20 mouse cellular contexts compared by ENCODE assay signal in the genomic region with DNA sequence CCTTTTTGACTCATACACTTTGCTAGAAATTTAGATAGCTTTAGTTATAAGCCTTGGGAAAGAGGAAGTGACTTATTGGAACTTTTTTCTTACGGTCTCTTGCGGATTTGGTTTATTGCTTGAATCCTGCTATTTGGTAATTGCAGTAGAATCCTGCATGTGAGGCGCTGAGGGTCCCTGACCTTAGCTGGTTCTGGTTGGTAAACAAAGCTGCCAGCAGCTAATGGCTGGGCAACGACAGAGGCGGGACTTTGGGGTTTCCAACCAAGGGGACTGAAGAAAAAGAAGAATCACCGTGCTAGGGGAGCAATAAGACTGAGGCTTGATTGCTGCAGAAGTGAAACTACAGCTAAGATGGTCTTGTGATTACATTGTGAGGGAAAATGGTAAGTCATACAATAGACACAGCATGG.
A peak's percentile ranks its signal among the peaks of the same experiment; 100 is the strongest.
DNase-seq lines count a peak whose midpoint lies in the region; ATAC-seq and TF ChIP-seq lines count a peak whose summit lies in the region.
"Had no signal": no experiment of that assay in that cellular context is flagged by ENCODE, and none has a peak within 500 bp of the region (broad histone marks: within the 10 kb centered on the region; RNA-seq: fewer than 3 reads in every experiment).

No protein-coding gene starts in this region.

- no peaks in the 10 kb centered on the region for H3K9me3 ChIP-seq in liver, embryonic 11.5 days (ENCODE audit: control insufficient read depth, low read length)
- no peaks in the 10 kb centered on the region for H3K9me3 ChIP-seq in midbrain, postnatal 0 days (ENCODE audit: low read length)
- H3K9me3 ChIP-seq in hindbrain, embryonic 12.5 days (replicated peaks) = no peaks in the 10 kb centered on the region
- H3K9me3 ChIP-seq: embryonic facial prominence, embryonic 13.5 days; heart, embryonic 12.5 days; liver, embryonic 13.5 days; midbrain, embryonic 13.5 days; neural tube, embryonic 13.5 days had no signal

- no peak overlapping the region for H3K27ac ChIP-seq in liver, adult 2 months (replicated peaks; ENCODE audit: insufficient read depth, low read depth, low read length)
- H3K27ac ChIP-seq in liver, embryonic 11.5 days (ENCODE audit: low read depth, low read length) = no peak overlapping the region
- H3K27ac ChIP-seq in midbrain, postnatal 0 days (ENCODE audit: low read depth, low read length) = no peak overlapping the region
- H3K27ac ChIP-seq in hindbrain, embryonic 12.5 days = no peak overlapping the region
- H3K27ac ChIP-seq: embryonic facial prominence, embryonic 13.5 days; kidney, postnatal 0 days; liver, embryonic 13.5 days; midbrain, embryonic 13.5 days; neural tube, embryonic 13.5 days had no signal

- no peak for TF ChIP-seq POLR2A in liver, adult 2 months (IDR thresholded peaks at IDR 0.05; ENCODE audit: extremely low read depth, insufficient read depth, low read length)

- no peaks in the 10 kb centered on the region for H3K79me2 ChIP-seq in liver, adult 2 months (ENCODE audit: control insufficient read depth, insufficient read depth, low read length)

- H3K9ac ChIP-seq in liver, adult 2 months (ENCODE audit: low read depth, low read length) = no peak overlapping the region
- H3K9ac ChIP-seq in liver, embryonic 11.5 days (ENCODE audit: low read depth, low read length) = no peak overlapping the region
- H3K9ac ChIP-seq in midbrain, postnatal 0 days (replicated peaks; ENCODE audit: low read length, poor library complexity, severe bottlenecking) = no peak overlapping the region
- H3K9ac ChIP-seq in hindbrain, embryonic 12.5 days = no peak overlapping the region
- H3K9ac ChIP-seq: embryonic facial prominence, embryonic 13.5 days; heart, embryonic 12.5 days; liver, embryonic 13.5 days; midbrain, embryonic 13.5 days; neural tube, embryonic 13.5 days had no signal

- no peak for TF ChIP-seq CTCF in liver, adult 2 months (IDR thresholded peaks at IDR 0.05; ENCODE audit: low read depth, low read length)
- TF ChIP-seq CTCF in midbrain, postnatal 0 days (IDR thresholded peaks at IDR 0.05) = no peak

- DNase-seq in liver, adult 2 months (ENCODE audit: extremely low read depth, low read depth, low spot score) = peak; percentile 22
- DNase-seq in liver, embryonic 11.5 days (ENCODE audit: low spot score) = no peak
- DNase-seq in B cell, adult 2 months = peak; percentile 51
- peak; percentile 2 to 10 for DNase-seq in monocyte, adult 2 months (ENCODE audit: low read depth in 1 of 2, low spot score in 2 of 2)
- DNase-seq in midbrain, postnatal 0 days (ENCODE audit: low spot score) = no peak
- no peak for DNase-seq in gastrocnemius, postnatal 10 days
- DNase-seq: adrenal gland, postnatal 14 days; cerebellum, postnatal 36 days; gastrocnemius, postnatal 14 days; heart, postnatal 36 days; liver, embryonic 13.5 days; lung, postnatal 14 days; retina, postnatal 1 day had no signal

- no peak for ATAC-seq in liver, embryonic 11.5 days (replicated peaks; ENCODE audit: low FRiP score)
- peak; percentile 80 to 83 for ATAC-seq in hematopoietic stem cell, adult 5-6 weeks (replicated peaks in 1 of 2; ENCODE audit: insufficient read depth in 1 of 2, low FRiP score in 2 of 2, low TSS enrichment in 1 of 2, low read depth in 1 of 2, poor library complexity in 2 of 2, severe bottlenecking in 2 of 2)
- no peak for ATAC-seq in midbrain, postnatal 0 days (ENCODE audit: low FRiP score)
- no peak for ATAC-seq in hindbrain, embryonic 12.5 days (ENCODE audit: low FRiP score)
- ATAC-seq: midbrain, embryonic 13.5 days had no signal

- no peak overlapping the region for H3K4me2 ChIP-seq in liver, embryonic 11.5 days
- H3K4me2 ChIP-seq in midbrain, postnatal 0 days (ENCODE audit: low read depth, low read length, poor library complexity, severe bottlenecking) = no peak overlapping the region
- no peak overlapping the region for H3K4me2 ChIP-seq in hindbrain, embryonic 12.5 days (replicated peaks)
- H3K4me2 ChIP-seq: embryonic facial prominence, embryonic 13.5 days; heart, embryonic 12.5 days; liver, embryonic 13.5 days; midbrain, embryonic 13.5 days; neural tube, embryonic 13.5 days had no signal

- no peaks in the 10 kb centered on the region for H3K27me3 ChIP-seq in liver, adult 2 months (ENCODE audit: control insufficient read depth, insufficient read depth, low read length)
- no peaks in the 10 kb centered on the region for H3K27me3 ChIP-seq in liver, embryonic 11.5 days (replicated peaks; ENCODE audit: control insufficient read depth, insufficient read depth, low read length)
- H3K27me3 ChIP-seq in midbrain, postnatal 0 days (ENCODE audit: insufficient read depth, low read length) = no peaks in the 10 kb centered on the region
- H3K27me3 ChIP-seq in hindbrain, embryonic 12.5 days = no peaks in the 10 kb centered on the region
- H3K27me3 ChIP-seq: embryonic facial prominence, embryonic 13.5 days; heart, embryonic 12.5 days; liver, embryonic 13.5 days; midbrain, embryonic 13.5 days; neural tube, embryonic 13.5 days had no signal

- H3K36me3 ChIP-seq in liver, adult 2 months (ENCODE audit: control insufficient read depth, insufficient read depth, low read length) = no peaks in the 10 kb centered on the region
- H3K36me3 ChIP-seq in liver, embryonic 11.5 days (ENCODE audit: control insufficient read depth, insufficient read depth, low read length) = no peaks in the 10 kb centered on the region
- no peaks in the 10 kb centered on the region for H3K36me3 ChIP-seq in midbrain, postnatal 0 days (ENCODE audit: insufficient read depth, low read length)
- H3K36me3 ChIP-seq in hindbrain, embryonic 12.5 days = no peaks in the 10 kb centered on the region
- H3K36me3 ChIP-seq: embryonic facial prominence, embryonic 13.5 days; heart, embryonic 12.5 days; liver, embryonic 13.5 days; midbrain, embryonic 13.5 days; neural tube, embryonic 13.5 days had no signal

- 50% methylated on average over 6 of the region's 6 CpGs for WGBS in liver, adult 2 months
- WGBS in liver, embryonic 11.5 days = 50% methylated on average over 6 of the region's 6 CpGs
- WGBS in midbrain, postnatal 0 days = 85% methylated on average over 6 of the region's 6 CpGs
- 72% methylated on average over 6 of the region's 6 CpGs for WGBS in hindbrain, embryonic 12.5 days

- no peak overlapping the region for H3K4me3 ChIP-seq in liver, adult 2 months (ENCODE audit: insufficient read depth, low read depth, low read length)
- H3K4me3 ChIP-seq in liver, embryonic 11.5 days (ENCODE audit: low read depth, low read length) = no peak overlapping the region
- no peak overlapping the region for H3K4me3 ChIP-seq in midbrain, postnatal 0 days (ENCODE audit: low read depth, low read length)
- H3K4me3 ChIP-seq in hindbrain, embryonic 12.5 days = no peak overlapping the region
- H3K4me3 ChIP-seq: embryonic facial prominence, embryonic 13.5 days; heart, embryonic 12.5 days; liver, embryonic 13.5 days; midbrain, embryonic 13.5 days; neural tube, embryonic 13.5 days had no signal

- H3K4me1 ChIP-seq in liver, adult 2 months (ENCODE audit: control insufficient read depth, insufficient read depth, low read length) = no peaks in the 10 kb centered on the region
- H3K4me1 ChIP-seq in liver, embryonic 11.5 days (replicated peaks; ENCODE audit: control insufficient read depth, insufficient read depth, low read length) = no peaks in the 10 kb centered on the region
- H3K4me1 ChIP-seq in midbrain, postnatal 0 days (ENCODE audit: insufficient read depth, low read length) = no peaks in the 10 kb centered on the region
- H3K4me1 ChIP-seq in hindbrain, embryonic 12.5 days = no peaks in the 10 kb centered on the region
- H3K4me1 ChIP-seq: embryonic facial prominence, embryonic 13.5 days; neural tube, embryonic 13.5 days had no signal

Comparison
In these comparisons a context has a peak if more than half of its experiments do, and no peak if none do; other contexts are left out.
1. DNase-seq: peak in liver, adult 2 months (single experiment), B cell, adult 2 months (2 of 2) and monocyte, adult 2 months (2 of 2); none in liver, embryonic 11.5 days (single experiment), midbrain, postnatal 0 days (single experiment) and gastrocnemius, postnatal 10 days (single experiment).
2. ATAC-seq: peak in hematopoietic stem cell, adult 5-6 weeks (2 of 2); none in liver, embryonic 11.5 days (single experiment), midbrain, postnatal 0 days (single experiment) and hindbrain, embryonic 12.5 days (single experiment).